Mouse (Mus musculus) liver, adult 2 months (tissue): Measurements from ENCODE around the gene Msh6.

Experiments used
- CTCF ChIP-seq: fragments of 200-500 bp; IDR thresholded peaks from 2 replicates; pipeline ENCODE4 v1.5.1; 2011; ENCODE audit warnings: low read depth, low read length, control low read depth
- POLR2A ChIP-seq: fragments of 200-500 bp; IDR thresholded peaks from 2 replicates; pipeline ENCODE4 v1.6.1; 2011; ENCODE audit warnings: low read length, control low read depth; ENCODE audit not compliant: insufficient read depth; ENCODE audit errors: extremely low read depth

DNA sequence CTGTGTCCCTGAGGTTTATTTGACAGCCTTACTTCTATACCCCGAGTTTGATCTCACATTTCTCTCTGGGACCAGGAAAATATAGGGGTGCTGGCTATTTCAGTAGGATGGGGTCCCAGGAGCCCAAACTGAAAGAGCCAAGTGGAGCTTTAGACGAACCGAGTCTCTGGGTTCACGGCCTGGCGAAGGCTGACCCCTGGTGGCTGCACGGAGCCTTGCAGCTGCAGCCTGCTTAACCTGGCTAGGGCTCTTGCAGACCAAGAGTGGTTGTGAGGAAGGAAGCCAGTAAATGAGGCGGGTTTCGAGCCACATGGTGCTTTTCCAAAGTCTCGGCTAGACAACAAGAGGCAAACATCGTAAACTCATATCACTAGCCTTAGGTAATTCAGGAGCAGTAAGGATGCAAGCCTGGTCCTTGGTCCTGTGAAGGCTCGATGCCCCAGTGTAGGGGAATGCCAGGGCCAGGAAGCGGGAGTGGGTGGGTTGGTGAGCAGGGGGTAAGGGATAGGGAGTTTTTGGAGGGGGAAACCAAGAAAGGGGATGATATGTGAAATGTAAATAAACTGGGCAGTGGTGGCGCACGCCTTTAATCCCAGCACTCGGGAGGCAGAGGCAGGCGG is 25.8 kb upstream of the Msh6 start:
- TF ChIP-seq CTCF (peak; percentile 99), POLR2A (no peak)
